Mouse (Mus musculus) gastrocnemius, adult 18-20 months (tissue): ENCODE measurements at regions not wholly inside any gene's neighbourhood (a gene's known extent, or its start where the extent isn't known, plus 50 kb on each side); places are given as distances from the start of the nearest gene placed in this dataset.

Source experiments
- DNase-seq: peaks from one replicate; pipeline ENCODE4 v3.0.0; 2021; ENCODE audit warnings: low spot score

GRCm38 (mm10) chr2:3940786-3941185 lies 76.7 kb upstream of the Frmd4a start:
- no peak for DNase-seq

- no peak for DNase-seq
Measured at GRCm38 (mm10) chr2:3941496-3941895, 76.0 kb upstream of the Frmd4a start.

DNA sequence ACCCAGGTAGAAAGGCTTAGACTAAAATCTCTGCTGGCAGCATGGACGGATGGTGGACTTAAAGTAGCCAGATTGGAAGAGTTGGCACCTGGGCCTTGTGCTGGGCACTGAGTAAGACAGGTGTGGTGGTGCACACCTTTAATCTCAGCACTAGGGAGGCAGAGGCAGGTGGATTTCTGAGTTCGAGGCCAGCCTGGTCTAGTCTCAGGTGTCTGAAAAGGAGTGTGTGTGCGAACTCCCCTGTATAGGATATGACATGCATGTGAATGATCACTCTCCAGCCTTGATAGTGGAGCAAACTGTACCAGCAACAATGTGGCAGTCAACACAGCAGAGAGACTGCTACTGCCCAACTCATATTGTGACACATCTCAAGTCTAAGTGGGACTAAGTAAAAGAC lies 70.1 kb upstream of the Frmd4a start:
- DNase-seq, result no peak

- DNase-seq, result no peak
Measured at GRCm38 (mm10) chr2:3948331-3948730, 69.2 kb upstream of the Frmd4a start.

DNA sequence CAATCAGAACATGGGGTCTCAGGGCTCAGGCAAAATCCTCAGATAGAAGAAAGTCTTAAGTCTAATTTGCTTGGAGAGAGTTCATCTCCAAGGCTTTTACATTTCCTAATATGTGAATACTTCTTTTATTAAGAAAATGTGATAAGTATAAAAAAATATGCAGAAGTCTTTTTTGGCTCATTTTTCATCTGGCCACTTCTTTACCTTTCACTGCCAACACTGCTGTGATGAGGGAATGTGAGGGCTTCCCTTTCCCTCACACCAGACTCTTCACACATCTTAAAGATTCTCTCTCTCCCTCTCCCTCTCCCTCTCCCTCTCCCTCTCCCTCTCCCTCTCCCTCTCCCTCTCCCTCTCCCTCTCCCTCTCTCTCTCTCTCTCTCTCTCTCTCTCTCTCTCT lies 60.0 kb upstream of the Frmd4a start:
- no peak for DNase-seq

DNA sequence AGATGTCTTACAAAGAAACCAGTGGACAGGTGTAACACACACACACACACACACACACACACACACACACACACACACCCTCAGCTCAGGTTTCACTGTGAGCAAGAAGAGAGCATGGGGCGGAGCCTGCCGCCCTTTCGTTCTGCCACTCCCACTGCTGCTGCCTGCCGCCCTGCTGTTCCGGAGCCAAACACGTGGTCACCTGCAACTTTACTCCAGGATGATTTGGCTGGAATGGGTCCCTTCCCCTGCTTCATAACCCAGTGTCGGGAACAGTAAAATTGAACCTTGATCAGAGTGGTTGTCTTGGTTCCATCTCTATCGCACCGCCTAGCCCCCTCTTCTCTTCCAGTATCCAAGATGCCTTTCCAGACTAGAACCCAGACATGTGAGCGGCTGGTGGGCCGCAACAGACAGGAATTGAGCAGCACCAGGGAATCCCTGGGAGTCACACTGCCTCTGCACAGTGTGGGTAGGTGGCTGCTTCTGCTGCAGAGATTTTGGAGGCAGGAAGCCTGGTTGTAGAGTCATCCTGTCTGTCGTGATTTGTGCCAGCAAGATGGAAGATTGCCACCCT lies 59.4 kb upstream of the Frmd4a start:
- DNase-seq, result no peak

DNA sequence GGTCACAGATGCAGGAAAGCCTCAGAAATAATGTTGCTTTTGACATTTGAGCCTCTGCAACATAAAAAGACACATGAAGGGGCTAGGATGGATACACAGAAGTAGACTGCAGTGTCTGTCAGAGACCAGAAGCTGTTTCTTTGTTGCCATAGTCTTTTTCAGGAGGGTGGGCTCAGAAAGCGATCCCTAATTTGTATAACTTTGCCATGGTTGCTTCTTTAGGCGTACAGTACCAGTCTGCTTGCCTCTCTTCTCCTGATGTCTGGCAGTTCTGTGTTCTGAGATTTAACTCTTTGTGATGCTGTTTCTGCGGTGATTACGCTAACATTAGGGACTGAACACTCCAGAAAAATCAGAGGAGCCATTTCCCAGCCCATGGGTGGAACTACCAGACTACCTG lies 58.8 kb upstream of the Frmd4a start:
- no peak for DNase-seq

GRCm38 (mm10) chr2:3959181-3959580 lies 58.3 kb upstream of the Frmd4a start:
- no peak for DNase-seq

GRCm38 (mm10) chr2:3960213-3960612 lies 57.3 kb upstream of the Frmd4a start:
- DNase-seq, result no peak

GRCm38 (mm10) chr2:3964351-3964750 lies 53.2 kb upstream of the Frmd4a start:
- peak; percentile 13 for DNase-seq
